Mouse (Mus musculus): ENCODE measurements around the gene Col2a1. TPM values are rescaled to one million over a fixed set of nuclear protein-coding genes. Genes with fewer than 3 reads are reported as not detected.

Gene Col2a1
- 1 to 10 TPM in 1 of 26 experiments, under 1 TPM in 9, not detected in 16; 0.15 to 1.9 (median 0.24) TPM for total RNA-seq (2018; cell fraction: chromatin; rRNA removed)
- under 1 TPM in 1 of 26 experiments, not detected in 25; 0.05 TPM for total RNA-seq (2018; cell fraction: cytosol; rRNA removed)
- 1 to 10 TPM in 1 of 26 experiments, not detected in 25; 1.9 TPM for total RNA-seq (2018; cell fraction: nucleus; rRNA removed)
- not detected in 3 replicates for polyA plus RNA-seq (2018)

DNA sequence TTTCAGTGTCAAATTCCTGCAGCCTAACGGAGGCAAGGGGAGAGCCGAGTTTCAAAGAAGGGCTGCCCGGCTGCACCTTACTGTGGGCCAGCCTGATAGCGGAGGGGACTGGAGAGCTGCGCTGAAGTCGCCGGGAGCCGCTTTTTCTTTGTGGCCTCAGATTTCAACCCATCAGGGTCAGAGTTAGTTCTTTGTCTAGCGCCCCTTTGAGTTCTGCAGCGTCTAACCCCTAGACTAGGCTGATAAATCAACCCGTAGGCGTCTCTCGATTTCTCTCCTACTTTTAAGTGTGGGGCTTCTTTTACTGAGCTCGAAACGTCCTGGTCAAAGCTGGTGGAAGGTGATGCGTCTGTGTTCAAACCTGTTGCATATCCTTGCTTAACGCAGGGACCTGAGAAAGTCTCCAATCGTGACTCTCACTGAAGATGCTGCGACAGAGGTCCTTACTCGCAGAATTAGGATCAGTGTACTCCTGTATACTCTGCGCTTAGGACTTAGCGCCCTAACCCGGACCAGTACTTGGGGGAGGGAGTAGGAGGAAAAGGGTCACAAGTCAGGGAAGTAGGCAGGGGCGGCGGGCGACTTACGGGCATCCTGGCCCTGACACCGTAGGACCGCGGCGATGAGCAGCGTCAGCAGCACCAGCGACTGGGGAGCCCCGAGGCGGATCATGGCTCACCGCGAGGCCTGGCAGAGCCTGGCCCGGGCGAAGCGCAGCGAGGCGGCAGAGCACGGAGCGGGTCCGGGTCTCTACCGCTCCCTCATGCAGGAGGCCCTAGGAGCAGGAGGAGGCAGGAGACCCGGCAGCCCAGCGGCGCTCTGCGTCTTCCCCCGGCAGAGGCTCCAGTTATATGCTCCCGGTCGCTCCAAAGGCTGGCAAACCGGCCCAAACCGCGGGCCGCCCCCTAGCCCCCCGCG lies at the start of gene Col2a1:
Gene Col2a1 (minus strand): TSS at position 874 of the 918 bp plus-strand sequence.
- H3K4me3 ChIP-seq (ENCODE audit: inconsistent target), result no peak within 1 kb of the TSS
- WGBS (ENCODE audit: missing documents), result 2% methylated on average over 59 of the region's 59 CpGs
- H3K79me2 ChIP-seq (ENCODE audit: inconsistent target), result no peaks in the 10 kb centered on the region
- H3K27ac ChIP-seq, result no peak within 1 kb of the TSS
- H3K36me3 ChIP-seq (ENCODE audit: inconsistent target), result no peaks in the 10 kb centered on the region

DNA sequence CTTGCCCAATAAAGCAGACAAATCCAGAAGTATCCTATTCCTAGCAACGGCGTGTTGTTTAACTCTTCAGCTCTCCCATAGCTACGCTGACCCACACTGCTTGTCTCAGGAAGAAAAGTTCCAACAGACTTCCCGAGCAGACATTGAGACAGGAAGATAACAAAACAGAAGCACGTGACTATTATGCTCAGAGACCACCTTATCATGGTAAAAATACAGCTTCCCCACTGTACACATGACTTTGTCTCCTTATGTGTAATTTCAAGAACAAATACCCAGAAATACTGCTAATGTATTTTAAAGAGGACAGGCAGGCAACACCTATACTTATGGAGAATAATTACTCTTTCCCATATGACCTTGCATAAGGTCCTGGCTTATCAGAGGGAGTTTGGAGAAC lies 47.2 kb upstream of the Col2a1 start:
- Histone ChIP-seq H3K36me3 (ENCODE audit: inconsistent target) (peaks cover 86% of the 10 kb centered on the region), H3K27ac (no peak overlapping the region)
- WGBS (ENCODE audit: missing documents), result 84% methylated on average over 5 of the region's 5 CpGs

DNA sequence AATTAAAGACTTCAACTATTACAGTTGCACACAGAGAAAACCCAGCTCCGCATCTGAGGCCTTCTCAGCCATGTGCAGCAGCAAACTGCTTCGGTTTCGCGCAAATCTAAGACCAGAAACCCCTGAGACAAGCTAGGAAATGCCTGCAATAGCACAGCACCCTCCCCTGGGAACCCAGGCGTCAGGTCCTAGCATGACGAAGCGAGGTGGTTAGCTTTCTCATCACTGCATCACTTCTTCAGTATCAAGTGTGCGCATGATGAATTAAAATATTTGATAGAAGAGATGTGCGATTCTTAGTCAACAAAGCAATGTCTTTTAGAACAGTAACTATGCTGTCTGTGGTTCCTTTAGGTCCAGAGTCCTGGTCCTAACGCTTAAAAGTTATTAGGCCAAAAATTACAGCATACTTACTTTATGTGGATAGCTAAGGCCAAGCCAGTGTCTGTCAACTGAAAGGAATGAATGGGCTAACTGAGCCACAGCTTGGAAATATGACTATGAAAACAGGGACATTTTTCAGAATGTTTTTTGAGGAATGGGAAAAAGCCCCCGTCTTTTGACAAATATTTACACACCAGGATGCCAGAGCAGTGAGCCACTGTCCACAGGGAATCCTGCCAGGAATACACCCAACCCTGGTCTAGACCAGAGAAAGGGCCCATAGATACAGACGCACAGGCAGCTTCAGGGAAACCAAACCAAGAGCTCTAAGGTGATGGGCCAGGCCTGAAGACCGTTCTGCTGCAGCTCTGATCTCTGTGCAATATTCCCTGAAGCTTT lies 44.6 kb upstream of the Col2a1 start:
- H3K4me3 ChIP-seq (ENCODE audit: inconsistent target), result no peak overlapping the region
- 94% methylated on average over 13 of the region's 13 CpGs for WGBS (ENCODE audit: missing documents)
- no peak overlapping the region for H3K27ac ChIP-seq
- H3K79me2 ChIP-seq (ENCODE audit: inconsistent target), result no peaks in the 10 kb centered on the region
- H3K36me3 ChIP-seq (ENCODE audit: inconsistent target), result peaks cover 90% of the 10 kb centered on the region

More for the DNA sequence above, 47.2 kb upstream of the Col2a1 start:
- Histone ChIP-seq H3K79me2 (ENCODE audit: inconsistent target) (no peaks in the 10 kb centered on the region), H3K4me3 (ENCODE audit: inconsistent target) (no peak overlapping the region)

DNA sequence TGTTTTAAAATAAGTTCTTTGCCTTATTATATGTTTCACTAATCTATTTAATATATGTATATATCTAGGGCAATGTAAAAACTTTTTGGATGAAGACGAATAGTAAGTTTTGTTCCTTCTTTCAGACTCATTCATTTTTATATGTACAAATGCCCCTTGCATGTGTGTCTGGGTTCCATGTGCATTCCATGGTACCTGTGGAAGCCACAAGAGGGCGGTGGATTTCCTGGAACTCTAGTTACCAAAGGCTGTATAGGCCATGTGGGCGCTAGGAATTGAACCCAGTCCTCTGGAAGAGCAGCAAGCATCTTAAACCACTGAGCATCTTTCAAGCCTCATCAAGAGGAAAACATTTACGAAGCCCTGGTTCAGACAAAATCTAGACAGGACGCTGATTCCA lies 39.9 kb upstream of the Col2a1 start:
- peaks cover 89% of the 10 kb centered on the region for H3K36me3 ChIP-seq (ENCODE audit: inconsistent target)
- 95% methylated on average over 5 of the region's 5 CpGs for WGBS (ENCODE audit: missing documents)

DNA sequence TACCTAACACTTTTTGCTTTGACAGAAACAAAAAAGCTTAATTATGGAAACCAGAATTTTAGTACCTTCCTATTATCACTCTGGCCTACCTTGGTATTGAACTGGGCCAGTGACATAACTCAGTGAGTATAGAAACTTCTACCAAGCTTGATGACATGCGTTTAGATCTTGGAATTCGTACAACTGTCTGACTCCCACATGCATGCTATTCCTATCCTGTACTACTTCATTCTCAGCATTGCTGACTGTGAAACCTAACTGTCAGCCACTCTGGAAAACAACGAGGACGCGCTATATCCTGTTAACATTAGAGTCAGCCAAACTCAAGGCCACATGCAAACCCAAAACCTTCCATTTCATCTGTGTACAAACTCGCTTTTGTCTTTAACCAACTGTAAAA lies 39.5 kb upstream of the Col2a1 start:
- 92% methylated on average over 6 of the region's 6 CpGs for WGBS (ENCODE audit: missing documents)
- no peak overlapping the region for H3K4me3 ChIP-seq (ENCODE audit: inconsistent target)
- no peaks in the 10 kb centered on the region for H3K79me2 ChIP-seq (ENCODE audit: inconsistent target)
- peaks cover 89% of the 10 kb centered on the region for H3K36me3 ChIP-seq (ENCODE audit: inconsistent target)
- no peak overlapping the region for H3K27ac ChIP-seq

More for the DNA sequence above, 39.9 kb upstream of the Col2a1 start:
- Histone ChIP-seq H3K27ac (no peak overlapping the region), H3K79me2 (ENCODE audit: inconsistent target) (no peaks in the 10 kb centered on the region), H3K4me3 (ENCODE audit: inconsistent target) (no peak overlapping the region)

DNA sequence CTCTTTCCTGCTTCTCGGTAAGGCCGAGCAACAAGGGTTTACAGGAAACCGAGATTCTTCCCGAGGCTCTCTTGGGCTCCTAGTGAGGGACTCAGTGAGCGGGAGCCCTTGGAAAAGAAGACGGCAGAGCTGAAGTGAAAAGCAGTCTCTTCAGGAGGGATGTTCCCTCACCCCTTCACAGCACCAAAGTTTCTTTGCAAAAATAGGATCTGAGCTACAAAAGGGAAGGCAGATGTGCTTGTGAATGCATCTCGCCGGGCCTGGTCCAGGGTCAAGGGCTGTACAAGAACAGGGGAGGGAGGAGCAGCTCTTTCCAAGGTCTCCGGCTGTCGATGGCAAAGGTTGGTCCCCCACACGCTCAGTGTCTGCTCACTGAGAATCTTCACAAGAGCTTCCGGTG lies 38.0 kb upstream of the Col2a1 start:
- Histone ChIP-seq H3K27ac (no peak overlapping the region), H3K79me2 (ENCODE audit: inconsistent target) (no peaks in the 10 kb centered on the region), H3K4me3 (ENCODE audit: inconsistent target) (no peak overlapping the region), H3K36me3 (ENCODE audit: inconsistent target) (peaks cover 84% of the 10 kb centered on the region)
- 90% methylated on average over 12 of the region's 12 CpGs for whole genome bisulfite sequencing (ENCODE audit: missing documents)

DNA sequence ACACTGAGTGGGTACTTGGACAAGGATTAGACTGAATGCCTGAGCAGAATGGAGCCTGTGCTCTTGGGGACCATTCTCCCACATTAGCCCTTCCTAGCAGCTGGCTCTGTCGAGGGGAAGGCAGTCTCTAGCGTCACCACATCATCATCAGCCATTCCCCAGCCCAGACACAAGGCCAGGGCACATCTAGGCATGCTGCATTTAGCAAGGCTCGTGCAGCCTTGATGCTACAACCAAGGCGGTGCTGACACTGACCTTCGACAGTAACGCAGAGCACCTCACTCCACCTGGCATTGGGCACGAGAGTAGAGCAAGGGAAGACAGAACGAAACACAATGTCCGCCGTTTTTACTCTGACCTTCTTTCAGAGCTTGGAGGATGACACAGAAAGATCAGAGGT lies 35.2 kb upstream of the Col2a1 start:
- H3K27ac ChIP-seq, result no peak overlapping the region
- H3K4me3 ChIP-seq (ENCODE audit: inconsistent target), result no peak overlapping the region
- H3K79me2 ChIP-seq (ENCODE audit: inconsistent target), result no peaks in the 10 kb centered on the region
- H3K36me3 ChIP-seq (ENCODE audit: inconsistent target), result peaks cover 59% of the 10 kb centered on the region
- 95% methylated on average over 10 of the region's 10 CpGs for WGBS (ENCODE audit: missing documents)

DNA sequence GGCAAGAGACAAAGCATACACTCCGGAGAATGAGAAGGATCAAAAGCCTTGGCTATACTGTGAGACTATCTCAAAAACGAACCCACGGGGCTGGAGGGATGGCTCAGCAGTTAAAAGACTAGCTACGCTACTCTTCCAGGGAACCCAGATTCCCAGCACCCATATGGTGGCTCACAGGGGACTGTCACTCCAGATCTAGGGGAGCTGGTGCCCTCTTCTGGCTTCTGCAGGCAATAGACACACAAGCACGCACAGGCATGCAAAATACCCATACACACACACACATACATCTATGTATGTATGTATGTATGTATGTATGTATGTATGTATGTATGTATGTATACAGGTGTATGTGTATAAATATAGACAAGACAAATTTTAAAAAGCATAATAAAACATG lies 32.1 kb upstream of the Col2a1 start:
- peaks cover 30% of the 10 kb centered on the region for H3K36me3 ChIP-seq (ENCODE audit: inconsistent target)
- WGBS (ENCODE audit: missing documents), result 93% methylated on average over 4 of the region's 5 CpGs
- no peaks in the 10 kb centered on the region for H3K79me2 ChIP-seq (ENCODE audit: inconsistent target)
- no peak overlapping the region for H3K27ac ChIP-seq
- no peak overlapping the region for H3K4me3 ChIP-seq (ENCODE audit: inconsistent target)

DNA sequence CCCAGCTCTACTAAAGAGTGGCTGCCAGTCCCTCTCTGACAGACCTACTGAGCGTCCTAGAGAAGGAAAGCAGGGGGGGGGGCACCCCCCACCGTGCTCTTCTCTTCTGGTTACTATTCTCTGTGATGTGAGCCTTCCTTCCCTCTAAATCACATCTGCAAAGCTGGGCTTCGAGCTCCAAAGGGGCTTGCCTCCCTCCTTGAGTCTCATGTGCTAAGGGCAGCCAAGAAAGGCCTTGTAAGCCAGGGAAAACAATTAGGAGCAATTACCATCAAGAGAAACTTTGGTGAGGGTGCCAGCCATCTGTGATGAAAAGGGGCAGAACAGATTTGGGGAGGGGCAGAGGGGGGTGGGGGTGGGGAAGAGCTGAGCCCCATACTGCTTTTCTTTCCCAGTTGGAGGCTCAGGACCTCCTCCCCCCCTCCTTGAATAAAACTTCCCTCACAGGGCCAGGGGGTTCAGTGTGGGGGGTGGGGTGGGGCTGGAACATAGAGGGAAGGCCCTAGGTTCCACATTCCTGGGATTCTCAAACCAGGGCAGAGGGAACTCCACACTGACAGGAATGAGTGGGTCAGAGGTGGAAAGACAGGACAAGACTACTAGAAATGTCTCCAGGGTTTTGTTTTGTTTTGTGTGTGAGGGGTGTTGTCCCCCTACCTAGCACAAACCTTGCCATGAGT lies 30.7 kb upstream of the Col2a1 start:
- Histone ChIP-seq H3K36me3 (ENCODE audit: inconsistent target) (peaks cover 21% of the 10 kb centered on the region), H3K79me2 (ENCODE audit: inconsistent target) (no peaks in the 10 kb centered on the region), H3K4me3 (ENCODE audit: inconsistent target) (no peak overlapping the region), H3K27ac (no peak overlapping the region)
- 67% methylated on average over 3 of the region's 3 CpGs for WGBS (ENCODE audit: missing documents)

DNA sequence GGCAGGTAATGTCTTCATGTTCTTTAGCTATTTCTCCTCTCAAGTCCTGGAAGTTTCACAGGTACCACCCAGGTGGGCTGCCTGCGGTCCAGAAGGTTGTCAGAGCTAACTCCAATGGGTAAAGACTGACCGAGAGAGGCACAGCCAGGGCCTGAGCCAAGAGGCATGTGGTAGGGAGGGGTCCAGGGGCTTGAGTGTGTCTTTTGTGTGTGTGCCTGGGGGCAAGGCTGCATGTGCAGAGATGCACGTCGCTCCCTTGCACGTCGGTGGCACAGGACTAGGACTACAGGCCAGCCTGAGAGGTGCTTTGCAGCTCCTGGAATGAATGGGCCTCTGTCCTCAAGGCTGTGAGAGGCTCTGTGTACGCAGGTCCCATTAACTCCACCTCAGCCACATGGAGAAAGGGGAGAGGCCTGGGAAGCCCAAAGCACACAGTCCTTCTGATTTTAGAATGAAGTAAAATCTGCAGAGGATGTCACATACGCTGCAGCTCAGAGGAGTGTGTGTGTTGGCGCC lies 28.8 kb upstream of the Col2a1 start:
- Histone ChIP-seq H3K27ac (no peak overlapping the region), H3K36me3 (ENCODE audit: inconsistent target) (peaks cover 3% of the 10 kb centered on the region; the same call in 1 of the 2 replicates), H3K4me3 (ENCODE audit: inconsistent target) (no peak overlapping the region), H3K79me2 (ENCODE audit: inconsistent target) (no peaks in the 10 kb centered on the region)
- 97% methylated on average over 9 of the region's 9 CpGs for WGBS (ENCODE audit: missing documents)

DNA sequence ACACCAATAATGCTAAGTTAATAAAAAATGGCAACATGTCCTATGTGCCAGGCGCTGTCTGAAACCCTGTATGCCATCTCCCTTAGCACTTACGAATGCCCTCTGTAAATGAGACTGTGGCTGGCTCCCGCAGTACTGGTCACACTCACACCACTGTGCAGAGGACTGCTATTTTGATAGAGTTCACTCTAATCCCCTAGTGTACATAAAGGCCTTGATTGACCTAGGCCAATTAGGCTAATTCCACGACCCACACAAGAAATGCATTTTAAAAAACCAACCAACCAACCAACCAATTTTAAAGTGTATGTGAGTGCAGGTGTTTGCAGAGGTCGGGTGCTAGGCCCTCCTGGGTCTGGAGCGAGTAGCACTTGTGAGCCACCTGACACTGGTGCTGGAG lies 25.3 kb upstream of the Col2a1 start:
- no peaks in the 10 kb centered on the region for H3K36me3 ChIP-seq (ENCODE audit: inconsistent target)
- no peak overlapping the region for H3K4me3 ChIP-seq (ENCODE audit: inconsistent target)
- no peaks in the 10 kb centered on the region for H3K79me2 ChIP-seq (ENCODE audit: inconsistent target)
- no peak overlapping the region for H3K27ac ChIP-seq
- 86% methylated on average over 6 of the region's 6 CpGs for WGBS (ENCODE audit: missing documents)

DNA sequence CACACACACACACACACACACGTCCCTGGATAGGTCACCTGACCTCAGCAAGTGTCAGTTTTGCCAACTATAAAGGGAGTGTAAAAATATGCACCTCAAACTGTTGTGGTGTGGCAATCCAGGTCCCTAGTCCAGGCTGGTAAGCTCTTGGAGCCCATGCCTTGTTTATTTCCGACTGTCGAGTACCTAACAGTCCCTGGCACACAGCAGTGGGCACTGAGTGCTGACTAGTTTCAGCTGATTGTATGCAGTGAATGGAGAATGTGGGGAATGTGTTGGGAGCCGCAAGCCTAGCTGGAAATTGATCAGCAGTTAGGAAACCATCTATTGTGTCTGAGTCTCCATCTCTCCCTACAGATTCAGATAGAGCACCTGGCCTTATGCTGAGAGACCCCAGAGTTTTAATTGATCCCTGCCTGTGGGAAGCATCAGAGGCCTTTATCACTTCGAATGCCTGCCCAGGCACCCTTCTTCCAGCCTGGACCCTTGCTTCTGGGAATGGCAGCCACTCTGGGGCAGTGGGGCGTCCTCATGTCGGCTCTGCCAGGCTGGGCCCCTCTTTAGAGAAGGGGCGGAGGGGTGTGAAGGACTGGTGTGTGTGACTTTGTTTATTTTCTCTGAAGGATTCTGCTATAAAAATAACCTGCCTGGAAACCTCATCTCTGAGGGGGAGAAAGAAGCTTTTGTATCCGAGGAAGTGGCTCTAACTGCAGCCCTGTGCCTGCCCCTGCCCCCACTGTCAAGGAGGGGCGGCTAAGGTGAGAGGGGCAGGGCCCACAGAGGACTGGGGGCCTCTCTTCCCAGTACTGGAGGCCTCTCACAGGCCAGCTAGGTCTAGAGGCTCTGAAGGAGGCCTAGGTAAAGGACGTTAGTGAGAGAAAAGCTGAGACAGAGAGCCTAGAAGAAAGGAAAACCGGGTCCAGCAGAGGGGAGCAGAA lies 22.7 kb upstream of the Col2a1 start:
- Histone ChIP-seq H3K36me3 (ENCODE audit: inconsistent target) (no peaks in the 10 kb centered on the region), H3K79me2 (ENCODE audit: inconsistent target) (no peaks in the 10 kb centered on the region), H3K27ac (no peak overlapping the region), H3K4me3 (ENCODE audit: inconsistent target) (no peak overlapping the region)
- 59% methylated on average over 12 of the region's 12 CpGs for WGBS (ENCODE audit: missing documents)

DNA sequence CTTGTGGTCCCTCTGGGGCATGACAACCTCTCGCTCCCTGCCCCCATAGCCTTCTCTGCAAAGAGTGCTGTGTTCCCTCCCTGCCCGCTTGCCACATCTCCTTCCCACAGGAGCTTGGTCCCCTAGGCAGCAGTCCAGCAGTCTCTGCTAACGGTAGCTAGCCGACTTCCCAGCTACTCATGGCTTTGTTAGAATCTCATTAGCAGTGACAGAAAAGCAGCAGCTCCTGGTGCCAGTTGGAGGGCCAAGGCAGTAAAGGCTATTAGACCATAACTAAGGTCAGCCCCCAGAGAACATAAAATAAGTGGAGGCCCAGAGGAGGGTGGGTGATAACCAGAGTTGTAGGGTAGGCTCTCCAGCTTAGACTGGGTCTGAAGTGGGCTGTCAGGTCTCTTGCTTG lies 21.1 kb upstream of the Col2a1 start:
- 86% methylated on average over 4 of the region's 4 CpGs for WGBS (ENCODE audit: missing documents)
- Histone ChIP-seq H3K27ac (no peak overlapping the region), H3K79me2 (ENCODE audit: inconsistent target) (no peaks in the 10 kb centered on the region), H3K36me3 (ENCODE audit: inconsistent target) (no peaks in the 10 kb centered on the region), H3K4me3 (ENCODE audit: inconsistent target) (no peak overlapping the region)

Data from macrophage (primary cell).